Mouse (Mus musculus) liver, postnatal 0 days (tissue): ENCODE data around the gene Rnf43.

Experiments used
- CTCF ChIP-seq: sonication (generic); IDR thresholded peaks from 2 replicates; pipeline ENCODE4 v1.5.1; 2016; ENCODE audit warnings: antibody characterized with exemption, low read depth
- EP300 ChIP-seq: IDR thresholded peaks from 2 replicates; pipeline ENCODE4 v1.6.1; 2016; ENCODE audit warnings: antibody characterized with exemption, low read depth, mild to moderate bottlenecking

DNA sequence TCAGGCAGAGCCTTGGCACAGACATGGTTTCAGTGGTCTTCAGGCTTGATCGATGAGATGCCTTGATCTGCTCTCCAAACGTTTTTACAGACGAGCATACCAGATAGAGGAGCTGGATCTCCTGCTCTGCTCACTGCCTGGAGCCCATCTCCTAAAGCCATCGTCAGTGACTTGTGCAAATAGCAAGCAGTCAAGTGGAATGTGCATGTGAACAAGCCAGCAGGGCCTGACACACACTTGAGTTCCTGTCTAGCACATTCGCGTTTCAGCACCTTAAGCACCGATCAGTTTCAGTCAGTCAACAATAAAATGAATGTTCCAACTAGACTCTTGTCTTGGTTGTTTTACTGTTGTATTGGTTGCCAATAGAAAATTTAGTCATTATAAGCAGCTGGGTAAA is 3.3 kb upstream of the Rnf43 start:
- TF ChIP-seq CTCF (no peak), EP300 (no peak)
